Mouse (Mus musculus): Measurements from ENCODE around the gene Arpc1b.

Arpc1b gene

GRCm38 (mm10) chr5:145166536-145167305 lies 52.7 kb downstream of the Arpc1b start, which contains the start of the genes Ptcd1 and Cpsf4:
TSS of gene Ptcd1 (minus strand) at chr5:145167108.
TSS of gene Cpsf4 (plus strand) at chr5:145167213.
- peak; percentile 99 for DNase-seq

GRCm38 (mm10) chr5:145167306-145167661 lies 53.3 kb downstream of the Arpc1b start:
- no peak for DNase-seq

GRCm38 (mm10) chr5:145178461-145178980 lies 64.5 kb downstream of the Arpc1b start:
- no peak for DNase-seq
